9 mouse cellular contexts compared by ENCODE assay signal in genomic region chr16:4567912-4568311, GRCm38 (mm10). TPM values are rescaled to one million over a fixed set of nuclear protein-coding genes. Genes with fewer than 3 reads are reported as not detected.
DNase-seq lines count a peak whose midpoint lies in the region; ATAC-seq lines count a peak whose summit lies in the region.
"Had no signal": no experiment of that assay in that cellular context is flagged by ENCODE, and none has a peak within 500 bp of the region (broad histone marks: within the 10 kb centered on the region; RNA-seq: fewer than 3 reads in every experiment).

No protein-coding gene starts in this region.

- H3K27me3 ChIP-seq in hindbrain, embryonic 11.5 days (ENCODE audit: control insufficient read depth, insufficient read depth, low read length): no peaks in the 10 kb centered on the region
- no peaks in the 10 kb centered on the region for H3K27me3 ChIP-seq in hindbrain, embryonic 16.5 days (replicated peaks; ENCODE audit: control insufficient read depth, insufficient read depth, low read length)
- no peaks in the 10 kb centered on the region for H3K27me3 ChIP-seq in stomach, embryonic 14.5 days (ENCODE audit: control insufficient read depth, insufficient read depth, low read length)

- no peaks in the 10 kb centered on the region for H3K9me3 ChIP-seq in hindbrain, embryonic 11.5 days (ENCODE audit: control insufficient read depth, low read length)
- no peaks in the 10 kb centered on the region for H3K9me3 ChIP-seq in hindbrain, embryonic 16.5 days (ENCODE audit: control insufficient read depth, low read length)
- no peaks in the 10 kb centered on the region for H3K9me3 ChIP-seq in stomach, embryonic 14.5 days (ENCODE audit: control insufficient read depth, low read depth, low read length)

- no peak overlapping the region for H3K4me2 ChIP-seq in hindbrain, embryonic 11.5 days (replicated peaks; ENCODE audit: low read depth, low read length)
- no peak overlapping the region for H3K4me2 ChIP-seq in hindbrain, embryonic 16.5 days (ENCODE audit: low read length)
- H3K4me2 ChIP-seq in stomach, embryonic 14.5 days (replicated peaks; ENCODE audit: low read depth, low read length): no peak overlapping the region

- no peaks in the 10 kb centered on the region for H3K4me1 ChIP-seq in hindbrain, embryonic 11.5 days (replicated peaks; ENCODE audit: control insufficient read depth, insufficient read depth, low read length)
- no peaks in the 10 kb centered on the region for H3K4me1 ChIP-seq in hindbrain, embryonic 16.5 days (ENCODE audit: control insufficient read depth, insufficient read depth, low read depth, low read length)
- no peaks in the 10 kb centered on the region for H3K4me1 ChIP-seq in stomach, embryonic 14.5 days (ENCODE audit: control insufficient read depth, insufficient read depth, low read length)

- ATAC-seq in hindbrain, embryonic 11.5 days (ENCODE audit: low FRiP score): 0 out of 2 replicates have a peak, but pooled peaks have one; percentile 35
- ATAC-seq in hindbrain, embryonic 16.5 days: no peak
- ATAC-seq in monocyte, adult 5-6 weeks (replicated peaks; ENCODE audit: insufficient number of reproducible peaks, low FRiP score, low TSS enrichment, poor library complexity, severe bottlenecking): peak; percentile 62; the same call in 1 of the 2 replicates
- peak; percentile 67; the same call in 1 of the 2 replicates for ATAC-seq in stomach, embryonic 14.5 days (ENCODE audit: insufficient number of reproducible peaks, insufficient read depth, low FRiP score, low read depth)

- no peak overlapping the region for H3K27ac ChIP-seq in hindbrain, embryonic 11.5 days (ENCODE audit: low read depth, low read length)
- no peak overlapping the region for H3K27ac ChIP-seq in hindbrain, embryonic 16.5 days (ENCODE audit: low read depth, low read length)
- H3K27ac ChIP-seq in stomach, embryonic 14.5 days (ENCODE audit: low read length): no peak overlapping the region

- no peak overlapping the region for H3K9ac ChIP-seq in hindbrain, embryonic 11.5 days (ENCODE audit: low read depth, low read length)
- no peak overlapping the region for H3K9ac ChIP-seq in hindbrain, embryonic 16.5 days (ENCODE audit: low read depth, low read length)
- H3K9ac ChIP-seq in stomach, embryonic 14.5 days (replicated peaks; ENCODE audit: low read depth, low read length): no peak overlapping the region

- no peaks in the 10 kb centered on the region for H3K36me3 ChIP-seq in hindbrain, embryonic 11.5 days (ENCODE audit: control insufficient read depth, insufficient read depth, low read length)
- no peaks in the 10 kb centered on the region for H3K36me3 ChIP-seq in hindbrain, embryonic 16.5 days (ENCODE audit: control insufficient read depth, insufficient read depth, low read length)
- no peaks in the 10 kb centered on the region for H3K36me3 ChIP-seq in stomach, embryonic 14.5 days (ENCODE audit: control insufficient read depth, insufficient read depth, low read length)

- 14% methylated on average over 4 of the region's 4 CpGs for WGBS in hindbrain, embryonic 11.5 days
- WGBS in hindbrain, embryonic 16.5 days: 21% methylated on average over 4 of the region's 4 CpGs
- WGBS in stomach, embryonic 14.5 days: 15% methylated on average over 4 of the region's 4 CpGs

- no peak overlapping the region for H3K4me3 ChIP-seq in hindbrain, embryonic 11.5 days (ENCODE audit: low read depth, low read length)
- H3K4me3 ChIP-seq in hindbrain, embryonic 16.5 days (ENCODE audit: low read length): no peak overlapping the region
- no peak overlapping the region for H3K4me3 ChIP-seq in stomach, embryonic 14.5 days (ENCODE audit: low read depth, low read length)
- H3K4me3 ChIP-seq: myocyte had no signal

- peak; percentile 94 for DNase-seq in hindbrain, embryonic 11.5 days (ENCODE audit: low spot score)
- peak; percentile 78 to 82 for DNase-seq in cerebellum, postnatal 4 days (ENCODE audit: low spot score in 2 of 2)
- peak; percentile 53 for DNase-seq in gastrocnemius, postnatal 25 days
- DNase-seq in kidney, adult 8-10 months: peak; percentile 77 to 93
- DNase-seq in liver: peak; percentile 86

RNA-seq across cellular contexts. Expression of gene Tfap4, which starts 8.3 kb away (rescaled TPM):
- 16.1 TPM in 2 replicates for polyA plus RNA-seq in hindbrain, embryonic 11.5 days (2014; fragmentation: Nextera tagmentation; extraction: Ambion mirVana)
- 8.5 and 10.6 TPM in 2 replicates for polyA plus RNA-seq in hindbrain, embryonic 16.5 days (2015; fragmentation: Nextera tagmentation; extraction: Ambion mirVana)
- total RNA-seq in gastrocnemius, postnatal 25 days (2021): 1 to 10 TPM; 2.3 to 3.2 TPM
- total RNA-seq in monocyte, adult 5-6 weeks (2017): 2.7 to 14.0 TPM (median 4.0 TPM) in 3 replicates
- polyA plus RNA-seq in stomach, embryonic 14.5 days (2014; fragmentation: Nextera tagmentation; extraction: Ambion mirVana): 24.9 and 25.7 TPM in 2 replicates

RNA-seq across cellular contexts. Expression of gene Srl, which starts 26.3 kb away (rescaled TPM):
- 21.2 and 26.9 TPM in 2 replicates for polyA plus RNA-seq in hindbrain, embryonic 11.5 days (2014; fragmentation: Nextera tagmentation; extraction: Ambion mirVana)
- 16.3 and 27.7 TPM in 2 replicates for polyA plus RNA-seq in hindbrain, embryonic 16.5 days (2015; fragmentation: Nextera tagmentation; extraction: Ambion mirVana)
- total RNA-seq in gastrocnemius, postnatal 25 days (2021): 1,000 to 10,000 TPM; 1,248 to 1,686 TPM
- total RNA-seq in monocyte, adult 5-6 weeks (2017): 0.29 to 0.38 TPM in 2 of 3 replicates, not detected in the other
- 10.5 and 13.8 TPM in 2 replicates for polyA plus RNA-seq in stomach, embryonic 14.5 days (2014; fragmentation: Nextera tagmentation; extraction: Ambion mirVana)

RNA-seq across cellular contexts. Expression of gene Glis2, which starts 26.6 kb away (rescaled TPM):
- polyA plus RNA-seq in hindbrain, embryonic 11.5 days (2014; fragmentation: Nextera tagmentation; extraction: Ambion mirVana): 26.3 and 27.6 TPM in 2 replicates
- 13.0 and 14.2 TPM in 2 replicates for polyA plus RNA-seq in hindbrain, embryonic 16.5 days (2015; fragmentation: Nextera tagmentation; extraction: Ambion mirVana)
- 1 to 10 TPM; 7.0 to 7.1 TPM for total RNA-seq in gastrocnemius, postnatal 25 days (2021)
- 0.19 to 0.76 TPM (median 0.64 TPM) in 3 replicates for total RNA-seq in monocyte, adult 5-6 weeks (2017)
- 31.0 and 34.7 TPM in 2 replicates for polyA plus RNA-seq in stomach, embryonic 14.5 days (2014; fragmentation: Nextera tagmentation; extraction: Ambion mirVana)

RNA-seq across cellular contexts. Expression of gene Pam16, which starts 56.9 kb away (rescaled TPM):
- polyA plus RNA-seq in hindbrain, embryonic 11.5 days (2014; fragmentation: Nextera tagmentation; extraction: Ambion mirVana): 113 and 117 TPM in 2 replicates
- polyA plus RNA-seq in hindbrain, embryonic 16.5 days (2015; fragmentation: Nextera tagmentation; extraction: Ambion mirVana): 139 and 150 TPM in 2 replicates
- 10 to 100 TPM; 87.2 to 90.6 TPM for total RNA-seq in gastrocnemius, postnatal 25 days (2021)
- total RNA-seq in monocyte, adult 5-6 weeks (2017): 5.1 to 18.7 TPM (median 14.8 TPM) in 3 replicates
- polyA plus RNA-seq in stomach, embryonic 14.5 days (2014; fragmentation: Nextera tagmentation; extraction: Ambion mirVana): 84.7 and 85.5 TPM in 2 replicates
